Mouse (Mus musculus): ENCODE measurements around the gene Gm4353.
A peak's percentile ranks its signal among the peaks of the same experiment; 100 is the strongest.

DNA sequence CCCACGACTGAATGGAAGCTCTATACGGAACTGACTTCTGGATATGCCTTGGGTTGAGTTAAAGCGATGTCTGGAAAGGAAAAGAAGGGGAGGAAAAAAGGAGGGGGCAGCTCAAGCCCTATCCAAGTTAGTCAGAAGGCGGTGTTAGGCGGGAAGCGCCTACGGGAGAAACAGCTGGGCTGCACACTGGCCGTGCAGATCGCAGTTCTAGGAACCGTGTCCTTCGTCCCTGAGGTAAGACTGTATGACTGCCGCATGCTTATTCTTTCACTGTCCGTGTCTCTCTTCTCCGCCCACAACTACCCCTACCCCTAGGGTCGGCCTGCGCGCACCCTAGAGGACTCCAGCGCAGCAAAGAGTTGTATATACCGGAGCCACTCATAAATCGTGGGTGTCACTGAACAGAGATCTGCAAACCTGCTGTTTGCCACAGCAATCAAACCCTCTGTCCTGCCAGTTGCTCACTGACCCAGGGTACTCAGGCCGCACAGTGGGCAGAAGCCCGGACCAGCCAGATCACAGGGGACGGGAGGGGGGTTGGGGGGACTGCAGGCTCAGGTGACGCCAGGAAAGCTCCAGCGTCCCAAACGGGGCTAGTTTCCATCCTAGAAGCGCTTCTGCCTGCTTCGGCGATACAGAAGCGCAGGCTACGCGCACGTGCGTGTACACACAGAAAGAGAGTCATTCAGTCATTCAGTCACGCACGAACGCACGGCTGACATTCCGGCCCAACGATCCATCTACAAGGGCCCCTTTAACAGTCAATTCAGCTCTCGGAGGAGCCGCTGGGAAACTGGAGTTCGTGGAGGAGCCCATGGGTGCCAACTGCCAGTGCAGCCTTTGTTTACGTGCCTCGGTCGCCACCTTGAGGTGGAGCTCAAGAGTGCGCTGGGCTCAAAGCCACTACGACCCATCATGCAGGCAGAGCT is 44.6 kb downstream of the Gm4353 start:
- TF ChIP-seq CTCF (IDR thresholded peaks at IDR 0.05; ENCODE audit: borderline replicate concordance, control insufficient read depth, extremely low read depth, insufficient read depth, low read length, poor library complexity) (peak; percentile 70; the same call in 1 of the 2 replicates), POLR2A (IDR thresholded peaks at IDR 0.05; ENCODE audit: control insufficient read depth, extremely low read depth, insufficient read depth, low read length, poor library complexity) (no peak)

All from thymus, adult 2 months (tissue).